Mouse (Mus musculus): ENCODE data around the gene Idnk.

The Idnk gene

DNA sequence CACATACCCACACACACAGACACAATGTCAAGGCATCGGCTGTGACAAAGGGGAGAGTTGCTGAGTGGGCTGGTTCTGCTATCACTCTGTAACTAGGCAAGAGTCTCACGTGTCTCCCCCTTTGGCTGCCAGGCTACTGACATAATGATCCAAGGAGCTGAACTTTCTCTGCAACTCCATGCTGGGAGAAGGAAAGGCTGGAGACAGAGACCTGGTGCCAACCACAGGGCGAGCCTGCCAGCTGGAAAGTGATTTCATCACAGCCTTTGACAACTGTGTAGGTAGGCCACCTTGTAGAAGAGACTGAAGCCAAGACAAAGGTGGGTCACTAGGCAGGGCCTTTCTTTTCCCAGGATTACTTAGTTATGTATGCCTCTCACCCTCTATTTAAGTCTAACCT is 39.8 kb downstream of the Idnk start:
- DNase-seq: no peak

DNA sequence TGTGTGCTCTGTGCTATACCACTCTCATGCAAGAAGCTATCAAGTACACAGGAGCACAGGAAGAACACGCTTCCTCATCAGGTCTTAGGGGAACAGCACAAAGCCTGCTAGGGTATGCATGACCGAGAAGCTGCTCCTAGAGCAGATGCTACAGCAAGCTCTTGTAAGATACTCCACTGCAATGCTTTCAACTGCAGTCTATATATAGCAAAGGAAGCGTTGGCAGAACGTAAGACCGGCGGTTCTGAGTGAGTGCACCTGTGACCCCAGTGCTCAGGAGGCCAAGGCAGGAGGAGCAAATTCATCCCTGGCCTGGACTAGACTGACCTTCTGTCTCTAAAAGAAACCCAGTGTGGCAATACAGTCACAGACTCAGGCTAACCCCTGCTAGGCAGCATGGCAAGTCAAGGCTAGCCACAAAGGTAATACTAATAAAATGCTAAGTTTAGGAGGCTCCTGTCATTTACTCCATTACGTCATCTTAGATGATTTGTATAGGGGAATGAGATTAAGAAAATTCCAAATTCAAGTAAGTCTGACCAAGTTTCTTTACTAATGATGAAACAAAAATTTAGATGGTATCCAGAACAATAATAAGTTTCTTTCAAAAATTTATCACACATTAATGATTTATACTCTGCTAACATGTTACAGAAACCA is 40.7 kb downstream of the Idnk start:
- no peak for DNase-seq

DNA sequence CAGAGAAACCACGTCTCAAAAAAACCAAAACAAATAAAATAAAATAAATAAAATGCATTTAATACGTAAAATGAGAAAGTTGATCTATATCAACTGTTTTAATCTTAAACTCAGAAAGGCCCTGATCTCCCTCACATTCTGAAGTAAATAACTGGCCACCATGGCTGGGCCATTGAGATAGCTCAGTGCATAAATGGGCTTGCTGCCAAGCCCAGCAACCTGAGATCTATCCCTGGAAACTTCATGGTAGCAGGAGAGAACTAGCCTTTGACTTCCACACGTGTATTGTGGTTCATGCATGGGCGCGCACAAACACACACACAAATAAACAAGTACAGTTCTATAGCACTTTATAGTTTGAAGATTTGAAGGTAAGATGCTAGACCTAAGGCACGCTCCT is 43.9 kb downstream of the Idnk start:
- DNase-seq: no peak

GRCm38 (mm10) chr13:58201908-58202307 is 44.5 kb downstream of the Idnk start:
- DNase-seq: no peak

DNA sequence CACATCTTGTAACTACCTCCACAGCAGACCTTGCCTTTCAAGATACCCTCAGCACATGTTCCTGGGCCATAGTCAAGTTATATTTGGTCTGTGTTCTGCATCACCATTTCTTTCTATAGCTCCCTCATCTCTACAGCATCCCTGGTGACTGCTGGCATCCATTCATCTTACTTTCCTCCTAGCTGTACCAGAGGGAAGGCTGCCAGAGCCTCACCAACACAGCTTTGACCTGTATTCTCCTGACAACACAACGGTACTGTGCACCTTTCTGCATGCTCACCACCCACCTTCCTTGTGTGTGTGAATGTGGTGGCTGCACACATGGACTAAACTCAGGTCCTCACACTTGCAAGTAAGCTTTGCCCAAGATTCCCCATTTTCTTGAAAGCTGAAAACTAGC is 45.5 kb downstream of the Idnk start:
- DNase-seq: peak; percentile 64

DNA sequence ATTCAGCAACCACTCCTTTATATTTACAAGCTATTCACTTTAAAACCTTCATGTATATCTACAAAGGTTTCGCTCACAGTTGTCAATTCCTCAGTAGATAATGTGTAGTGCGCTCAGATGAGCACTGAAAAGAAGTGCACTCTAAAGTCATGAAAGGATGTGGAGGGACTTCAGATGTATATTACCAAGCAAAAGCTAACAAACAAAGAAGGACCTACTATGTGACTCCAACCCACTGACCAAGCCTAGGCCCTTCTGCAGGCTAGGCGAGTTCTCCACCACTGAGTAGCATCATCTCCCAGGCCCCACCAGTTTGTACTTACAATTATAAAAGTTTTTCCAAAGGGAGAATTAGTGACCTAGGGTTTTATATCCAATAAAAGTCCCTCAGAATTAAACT is 46.8 kb downstream of the Idnk start:
- no peak for DNase-seq

- no peak for DNase-seq
Measured at GRCm38 (mm10) chr13:58204986-58205385, 47.5 kb downstream of the Idnk start.

- no peak for DNase-seq
Measured at GRCm38 (mm10) chr13:58206084-58206483, 48.6 kb downstream of the Idnk start.

- DNase-seq: peak; percentile 73
Measured at GRCm38 (mm10) chr13:58210441-58210840, 53.0 kb downstream of the Idnk start.

DNA sequence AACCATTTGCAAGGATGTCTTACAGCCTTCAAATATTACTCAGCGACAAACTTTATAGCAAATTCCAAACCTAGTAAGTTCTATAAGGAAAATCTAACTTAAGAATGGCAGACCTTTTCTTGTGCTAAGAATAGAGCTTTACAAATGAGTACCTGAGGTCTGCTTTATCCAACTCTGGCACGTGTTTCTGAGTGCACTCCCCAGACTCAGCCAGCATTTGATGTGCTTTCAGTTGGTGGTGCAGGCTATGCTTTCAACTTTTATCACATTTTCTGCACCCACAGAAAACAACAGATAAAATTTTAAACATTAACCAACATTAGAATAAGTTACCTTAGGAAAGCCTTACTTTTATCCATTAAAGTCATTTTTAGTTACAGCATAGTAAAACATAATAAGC is 55.1 kb downstream of the Idnk start:
- DNase-seq: no peak

GRCm38 (mm10) chr13:58213801-58214200 is 56.4 kb downstream of the Idnk start:
- DNase-seq: no peak

Data from cerebellum, adult 11-12 months (tissue).